Mouse (Mus musculus) ES-E14 (cell line): ENCODE measurements at regions not wholly inside any gene's neighbourhood (a gene's known extent, or its start where the extent isn't known, plus 50 kb on each side); places are given as distances from the start of the nearest gene placed in this dataset.

Experiments used
- CHD2 ChIP-seq: IDR thresholded peaks from 2 replicates; pipeline ENCODE4 v1.6.1; 2014; ENCODE audit warnings: mild to moderate bottlenecking, low read depth, low read length, inconsistent platforms
- HCFC1 ChIP-seq: IDR thresholded peaks from 2 replicates; pipeline ENCODE4 v1.6.1; 2012; ENCODE audit warnings: low read length, inconsistent platforms, borderline replicate concordance; ENCODE audit not compliant: insufficient read depth
- MAFK ChIP-seq: IDR thresholded peaks from 2 replicates; pipeline ENCODE4 v1.6.1; 2014; ENCODE audit warnings: mild to moderate bottlenecking, low read depth, low read length, inconsistent platforms; ENCODE audit not compliant: insufficient read depth
- ZC3H11A ChIP-seq: IDR thresholded peaks from 2 replicates; pipeline ENCODE4 v1.6.1; 2012; ENCODE audit warnings: low read depth, mild to moderate bottlenecking, inconsistent platforms, low read length, borderline replicate concordance

DNA sequence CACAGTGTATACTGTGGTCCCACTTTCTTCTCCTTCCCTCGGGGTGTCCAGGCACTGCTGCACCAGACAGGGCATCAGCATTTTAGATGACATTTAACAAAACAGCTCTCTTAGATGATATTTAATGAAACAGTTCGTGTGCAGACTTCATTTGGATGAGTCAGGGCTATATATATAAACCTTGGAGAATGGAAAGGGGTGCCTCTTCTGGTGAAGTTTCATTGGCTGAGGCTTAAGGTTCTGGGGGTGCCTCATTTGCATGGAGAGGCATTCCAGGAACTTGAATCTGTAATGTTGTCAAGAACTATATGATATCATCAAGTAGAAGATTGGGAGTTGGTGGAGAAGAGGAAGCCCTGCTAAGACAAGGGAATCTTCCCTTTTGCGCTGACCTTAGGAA lies 114.1 kb downstream of the Rps15a start:
- TF ChIP-seq CHD2 (no peak), MAFK (no peak), HCFC1 (no peak), ZC3H11A (no peak)
